Mouse (Mus musculus) heart, postnatal 0 days (tissue): ENCODE data around the gene Pdzd2. TPM values are rescaled to one million over a fixed set of nuclear protein-coding genes. Genes with fewer than 3 reads are reported as not detected.

Experiments
- ATAC-seq: fragments of 200-750 bp; cut with Nextera tagmentation; 2 replicates; pipeline ENCODE4 v1.8.0; 2017; ENCODE audit warnings: low read depth, moderate number of reproducible peaks, moderate library complexity; ENCODE audit not compliant: insufficient read depth
- DNase-seq: peaks from one replicate; pipeline ENCODE4 v3.0.0-alpha.2; 2016; ENCODE audit warnings: low spot score
- H3K27ac ChIP-seq: fragments of 300-500 bp; sonication (generic); 2 replicates; pipeline ENCODE4 v1.5.1; 2014; ENCODE audit warnings: low read depth, mild to moderate bottlenecking
- H3K27me3 ChIP-seq: fragments of 300-500 bp; sonication (generic); 2 replicates; pipeline ENCODE4 v1.6.1; 2014; ENCODE audit warnings: low read length, mixed read lengths; ENCODE audit not compliant: control insufficient read depth, insufficient read depth
- H3K36me3 ChIP-seq: fragments of 300-500 bp; sonication (generic); replicated peaks from 2 replicates; pipeline ENCODE4 v1.6.1; 2014; ENCODE audit warnings: low read length, mixed read lengths; ENCODE audit not compliant: control insufficient read depth, insufficient read depth
- H3K4me1 ChIP-seq: fragments of 300-500 bp; sonication (generic); 2 replicates; pipeline ENCODE4 v1.6.1; 2014; ENCODE audit warnings: antibody characterized with exemption; ENCODE audit not compliant: control insufficient read depth, insufficient read depth
- H3K4me2 ChIP-seq: fragments of 300-500 bp; sonication (generic); 2 replicates; pipeline ENCODE4 v1.6.1; 2014; ENCODE audit warnings: low read depth, mild to moderate bottlenecking, low read length, moderate library complexity
- H3K4me3 ChIP-seq: fragments of 300-500 bp; sonication (generic); 2 replicates; pipeline ENCODE4 v1.5.1; 2014; ENCODE audit warnings: low read depth, low read length
- H3K9ac ChIP-seq: fragments of 300-500 bp; sonication (generic); replicated peaks from 2 replicates; pipeline ENCODE4 v1.6.1; 2014; ENCODE audit warnings: low read depth, low read length, mixed read lengths
- H3K9me3 ChIP-seq: fragments of 300-500 bp; sonication (generic); replicated peaks from 2 replicates; pipeline ENCODE4 v1.6.1; 2016; ENCODE audit warnings: low read length; ENCODE audit not compliant: control insufficient read depth
- CTCF ChIP-seq: IDR thresholded peaks from 2 replicates; pipeline ENCODE4 v1.5.1; 2016; ENCODE audit warnings: antibody characterized with exemption, control low read depth, low read depth
- EP300 ChIP-seq: IDR thresholded peaks from 2 replicates; pipeline ENCODE4 v1.6.1; 2016; ENCODE audit warnings: antibody characterized with exemption, low read depth
- whole genome bisulfite sequencing: fragments of 180-500 bp; shearing (Covaris S2); extraction: QIAGEN DNeasy Blood & Tissue Kit; methylation state at CpG from one replicate; pipeline ENCODE4 v1.1.7; 2014; 5-methylcytosine and 5-hydroxymethylcytosine counted together
- polyA plus RNA-seq: library from polyadenylated mRNA; unstranded; fragments of >200 nt; fragmentation: Nextera tagmentation; extraction: Ambion mirVana; gene quantifications from 2 replicates; pipeline ENCODE4 v1.2.1, GENCODE M21; 2015
- total RNA-seq: library from RNA; depleted of rRNA; stranded (reverse); fragments of >200 nt; gene quantifications from 2 replicates; pipeline ENCODE4 v1.2.3, GENCODE M21; 2014; ENCODE audit warnings: low replicate concordance

The Pdzd2 gene
- total and polyA plus RNA-seq, 2 experiments from 2014 or later: 36.1 to 86.0 TPM

DNA sequence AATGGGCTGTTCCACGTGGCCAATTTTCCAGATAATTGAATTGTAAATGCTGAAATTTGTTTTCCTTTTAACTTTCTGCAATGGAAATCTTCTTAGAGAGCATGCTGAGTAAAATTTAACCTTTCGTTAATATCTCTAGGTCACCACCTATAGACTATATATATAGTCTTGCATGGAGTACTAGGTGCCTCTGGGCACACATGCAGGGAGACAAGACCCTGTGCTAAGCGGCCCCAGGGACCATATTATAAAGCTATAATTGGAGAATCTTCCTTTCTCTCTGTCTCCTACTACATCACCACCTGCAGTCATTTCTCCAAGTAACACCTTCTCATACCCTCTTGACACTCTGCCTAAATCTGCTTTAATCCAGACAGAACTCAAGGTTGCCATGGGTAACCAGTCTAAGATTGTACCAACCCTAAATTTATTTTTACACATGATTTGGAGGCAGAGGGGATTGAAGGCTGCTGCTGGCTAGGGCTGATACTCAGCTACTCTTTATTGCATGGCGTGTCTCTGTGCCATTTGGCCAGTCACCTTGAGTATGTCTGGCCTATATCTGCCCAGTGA, 152.8 kb downstream of the Pdzd2 start:
- H3K27me3 ChIP-seq: no peaks in the 10 kb centered on the region
- no peak overlapping the region for H3K4me3 ChIP-seq
- no peaks in the 10 kb centered on the region for H3K9me3 ChIP-seq
- ATAC-seq (no peak), DNase-seq (no peak)
- TF ChIP-seq CTCF (no peak), EP300 (no peak)
- no peak overlapping the region for H3K4me2 ChIP-seq
- H3K4me1 ChIP-seq: no peaks in the 10 kb centered on the region
- WGBS: 76% methylated on average over 4 of the region's 4 CpGs
- peaks cover 16% of the 10 kb centered on the region for H3K36me3 ChIP-seq
- H3K27ac ChIP-seq: no peak overlapping the region
- no peak overlapping the region for H3K9ac ChIP-seq

DNA sequence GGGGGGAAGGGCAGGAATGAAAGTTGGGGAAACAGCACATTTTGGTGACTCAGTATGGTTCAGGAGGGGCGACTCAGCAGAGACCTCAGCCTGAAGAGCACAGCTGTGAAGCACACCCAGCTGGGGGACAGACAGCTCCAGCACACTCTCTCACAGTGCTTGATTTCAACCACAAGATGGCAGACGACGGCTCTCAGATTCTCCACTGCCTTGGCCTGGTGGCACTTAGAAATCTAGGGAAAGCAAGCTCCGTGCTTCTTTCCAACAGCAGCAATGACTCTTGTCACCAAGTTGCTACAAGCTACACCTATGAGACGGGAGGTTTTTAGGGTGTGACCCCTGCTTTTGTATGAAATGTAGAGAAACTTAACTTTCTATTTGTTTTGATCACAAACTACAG, 153.6 kb downstream of the Pdzd2 start:
- TF ChIP-seq CTCF (peak; percentile 84), EP300 (no peak)
- Histone ChIP-seq H3K27ac (no peak overlapping the region), H3K9me3 (no peaks in the 10 kb centered on the region), H3K4me2 (no peak overlapping the region), H3K36me3 (peaks cover 8% of the 10 kb centered on the region; the same call in 1 of the 2 replicates), H3K4me3 (no peak overlapping the region), H3K9ac (no peak overlapping the region), H3K27me3 (no peaks in the 10 kb centered on the region), H3K4me1 (no peaks in the 10 kb centered on the region)
- ATAC-seq (peak; percentile 87), DNase-seq (peak; percentile 85)
- 3% methylated on average over 5 of the region's 5 CpGs for WGBS

DNA sequence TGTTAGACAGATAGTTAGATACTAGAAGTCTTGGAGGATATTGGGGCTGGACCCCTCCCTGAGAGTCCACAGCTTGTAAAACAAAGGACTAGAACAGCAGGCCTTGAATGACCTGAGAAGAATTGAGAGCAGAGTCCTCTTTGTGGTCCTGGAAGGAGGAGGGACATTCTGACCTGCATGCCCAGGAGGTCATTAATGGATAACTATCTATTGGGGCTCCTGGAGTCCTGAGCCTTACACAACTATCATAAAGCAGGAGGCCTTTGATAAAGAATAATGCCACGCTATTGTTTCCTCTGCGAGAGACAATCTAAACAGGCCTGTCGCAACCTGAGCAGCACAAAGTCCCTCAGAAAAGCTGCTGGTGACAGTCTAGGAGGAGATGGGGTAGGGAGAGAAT, 156.7 kb downstream of the Pdzd2 start:
- Histone ChIP-seq H3K4me2 (no peak overlapping the region), H3K4me3 (no peak overlapping the region), H3K27ac (no peak overlapping the region), H3K9ac (no peak overlapping the region), H3K9me3 (no peaks in the 10 kb centered on the region), H3K27me3 (no peaks in the 10 kb centered on the region), H3K36me3 (0 out of 2 replicates have a peak, but pooled peaks cover 7% of the 10 kb centered on the region), H3K4me1 (no peaks in the 10 kb centered on the region)
- DNase-seq (no peak), ATAC-seq (no peak)
- 95% methylated on average over 3 of the region's 3 CpGs for WGBS
- TF ChIP-seq EP300 (no peak), CTCF (no peak)

DNA sequence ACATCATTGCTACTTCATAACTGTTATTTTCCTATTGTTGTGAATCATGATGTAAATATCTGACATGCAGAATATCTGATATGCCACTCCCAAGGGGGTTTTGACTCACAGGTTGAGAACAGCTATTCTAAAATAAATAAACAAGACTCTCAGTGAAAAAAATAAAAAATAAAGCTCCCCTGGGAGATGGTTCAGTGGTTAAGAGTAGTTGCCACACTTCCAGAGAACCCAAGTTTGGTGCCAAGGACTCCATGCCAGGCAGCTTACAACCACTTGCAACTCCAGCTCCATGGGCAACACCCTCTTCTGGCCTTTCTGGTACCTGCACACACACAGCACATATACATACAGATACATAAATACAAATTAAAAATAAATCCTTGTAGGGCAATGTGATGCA, 157.3 kb downstream of the Pdzd2 start:
- Histone ChIP-seq H3K27me3 (no peaks in the 10 kb centered on the region), H3K9me3 (no peaks in the 10 kb centered on the region), H3K4me2 (no peak overlapping the region), H3K9ac (no peak overlapping the region), H3K4me1 (no peaks in the 10 kb centered on the region; the same call in 1 of the 2 replicates), H3K27ac (no peak overlapping the region), H3K36me3 (0 out of 2 replicates have a peak, but pooled peaks cover 7% of the 10 kb centered on the region), H3K4me3 (no peak overlapping the region)
- no peak for TF ChIP-seq EP300
- no peak for TF ChIP-seq CTCF
- ATAC-seq (no peak), DNase-seq (no peak)

DNA sequence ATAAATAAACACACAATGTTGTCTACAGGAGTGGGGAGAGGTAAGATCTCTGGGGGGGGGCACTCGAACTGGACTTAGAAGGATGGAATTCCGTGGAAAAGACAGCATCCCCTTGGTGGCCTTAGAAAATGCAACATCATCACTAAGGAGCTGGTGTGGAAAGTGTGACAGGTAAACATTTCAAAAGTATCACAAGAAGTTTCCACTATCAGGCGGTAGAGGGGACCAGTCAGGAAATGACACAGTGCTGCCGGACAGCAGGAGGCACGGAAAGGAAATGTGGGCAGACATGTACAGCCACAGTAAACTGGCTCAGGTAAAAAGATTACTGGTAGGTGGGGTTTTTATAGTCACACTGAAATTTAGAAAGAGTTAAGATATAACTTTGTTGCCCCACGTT, 160.5 kb downstream of the Pdzd2 start:
- TF ChIP-seq EP300 (no peak), CTCF (no peak)
- Histone ChIP-seq H3K4me3 (no peak overlapping the region), H3K4me1 (no peaks in the 10 kb centered on the region; the same call in 1 of the 2 replicates), H3K4me2 (no peak overlapping the region), H3K27me3 (no peaks in the 10 kb centered on the region), H3K36me3 (no peaks in the 10 kb centered on the region), H3K9ac (no peak overlapping the region), H3K27ac (no peak overlapping the region), H3K9me3 (no peaks in the 10 kb centered on the region)
- ATAC-seq (no peak), DNase-seq (no peak)
- WGBS: 64% methylated on average over 6 of the region's 6 CpGs

DNA sequence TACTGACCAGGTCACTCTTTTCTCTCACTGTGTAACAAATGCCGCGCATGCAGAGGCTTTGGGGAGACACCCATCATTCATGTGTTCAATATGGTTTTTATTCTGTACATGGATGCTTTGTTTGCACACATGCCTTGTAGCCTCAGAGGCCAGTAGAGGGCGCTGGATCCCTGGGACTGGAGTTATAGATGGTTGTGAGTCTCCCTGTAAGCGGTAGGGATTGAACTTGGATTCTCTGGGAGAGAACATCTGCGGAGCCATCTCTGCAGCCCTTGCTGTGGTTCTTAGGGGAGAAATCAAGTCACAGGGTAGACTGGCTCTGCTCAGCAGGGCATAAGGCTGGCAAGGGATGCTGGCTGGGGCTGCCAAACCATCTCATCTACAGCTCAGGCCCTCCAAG, 161.4 kb downstream of the Pdzd2 start:
- Histone ChIP-seq H3K4me2 (no peak overlapping the region), H3K4me3 (no peak overlapping the region), H3K4me1 (no peaks in the 10 kb centered on the region; the same call in 1 of the 2 replicates), H3K9ac (no peak overlapping the region), H3K27ac (no peak overlapping the region), H3K9me3 (no peaks in the 10 kb centered on the region), H3K36me3 (no peaks in the 10 kb centered on the region), H3K27me3 (no peaks in the 10 kb centered on the region)
- ATAC-seq (peak; percentile 3; the same call in 1 of the 2 replicates), DNase-seq (no peak)
- TF ChIP-seq EP300 (no peak), CTCF (peak; percentile 58)
- 48% methylated on average over 5 of the region's 5 CpGs for whole genome bisulfite sequencing
